Mouse (Mus musculus) adrenal gland, adult 8-10 months (tissue): Measurements from ENCODE around the gene D5Ertd579e. TPM values are rescaled to one million over a fixed set of nuclear protein-coding genes. Genes with fewer than 3 reads are reported as not detected.

Experiments used
- DNase-seq: peaks from one replicate; pipeline ENCODE4 v3.0.0; 2022
- total RNA-seq, 4 experiments: library from RNA; stranded (reverse); gene quantifications; 2 replicates each; pipeline ENCODE4 v1.2.4; 2022

Gene D5Ertd579e
- total RNA-seq, 4 experiments from 2014 or later = 64.5 to 98.4 (median 79.4) TPM

DNA sequence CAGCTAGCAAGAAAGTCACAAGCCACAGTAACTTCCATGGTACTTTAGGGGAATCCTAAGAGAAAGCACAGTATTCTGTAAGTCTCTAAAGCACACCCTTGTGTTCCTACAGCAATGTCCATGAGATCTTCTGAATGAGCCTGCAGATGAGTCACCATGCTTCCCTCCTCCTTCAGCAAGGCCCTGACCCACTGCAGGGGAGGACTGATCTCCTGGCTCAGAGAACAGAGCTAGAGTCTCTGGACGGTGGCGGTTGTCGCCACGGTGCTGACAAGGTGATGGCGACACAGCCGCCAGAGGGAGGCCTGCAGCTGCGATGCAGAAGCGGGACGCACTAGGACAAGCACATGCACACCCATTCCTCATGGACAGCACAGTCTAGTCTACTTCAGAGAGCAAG is 93.8 kb downstream of the D5Ertd579e start:
- DNase-seq = peak; percentile 36

DNA sequence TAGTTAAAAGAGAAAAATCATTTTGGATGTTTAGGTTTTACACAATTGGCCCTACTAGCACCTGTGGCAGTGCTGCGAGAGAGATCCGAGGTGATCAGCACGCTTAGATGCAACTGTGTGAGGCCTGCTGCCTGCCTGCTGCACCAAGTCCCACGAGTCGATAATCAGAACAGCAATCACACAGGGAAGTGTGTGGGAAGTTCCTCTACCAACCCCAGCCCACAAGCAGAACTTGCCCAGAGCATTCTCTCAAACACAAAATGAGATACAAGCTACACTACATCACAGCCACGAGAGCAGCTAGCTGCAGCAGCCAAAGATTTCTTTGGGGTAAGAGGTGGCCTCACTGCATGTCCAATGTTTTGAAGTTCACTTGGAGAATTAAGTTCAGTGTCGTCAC is 94.3 kb downstream of the D5Ertd579e start:
- DNase-seq = no peak

DNA sequence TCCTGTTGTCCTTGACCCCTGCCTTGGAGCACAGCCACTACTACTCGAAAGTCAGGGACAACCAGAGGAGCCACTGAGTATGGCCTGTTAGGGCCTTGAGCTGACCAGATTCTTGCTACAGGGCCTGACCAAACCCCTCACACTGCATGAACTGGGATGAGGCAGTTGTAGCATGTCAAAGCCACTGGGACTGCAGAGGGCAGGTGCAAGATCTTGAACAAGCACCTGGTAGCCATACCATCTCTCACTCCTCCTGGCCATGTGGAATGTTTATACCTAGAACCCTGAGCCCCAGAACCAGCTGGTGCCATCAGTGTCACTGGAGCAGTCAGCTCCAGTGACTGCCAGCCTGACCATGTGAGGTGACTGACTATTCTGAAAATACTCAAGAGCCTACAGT is 96.9 kb downstream of the D5Ertd579e start:
- DNase-seq = no peak

DNA sequence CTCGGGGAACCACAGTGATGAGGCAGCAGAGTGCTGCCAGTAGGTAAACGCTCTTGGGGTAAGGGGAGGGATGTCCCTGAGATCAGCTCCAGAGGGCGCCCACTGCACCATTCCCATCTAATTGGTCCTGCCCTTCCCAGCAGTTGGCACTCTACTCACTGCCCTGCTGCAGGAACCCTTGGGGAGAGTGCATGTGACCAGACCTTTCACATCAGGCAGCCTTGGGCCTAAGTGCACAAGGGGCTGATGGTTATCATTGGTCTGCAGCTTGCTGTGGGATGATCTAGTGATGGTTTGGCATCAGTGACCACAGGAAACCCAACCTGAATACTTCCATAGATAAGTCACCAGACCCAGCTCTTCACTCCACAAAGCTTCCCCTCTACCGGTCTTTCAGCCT is 98.2 kb downstream of the D5Ertd579e start:
- DNase-seq = no peak

DNA sequence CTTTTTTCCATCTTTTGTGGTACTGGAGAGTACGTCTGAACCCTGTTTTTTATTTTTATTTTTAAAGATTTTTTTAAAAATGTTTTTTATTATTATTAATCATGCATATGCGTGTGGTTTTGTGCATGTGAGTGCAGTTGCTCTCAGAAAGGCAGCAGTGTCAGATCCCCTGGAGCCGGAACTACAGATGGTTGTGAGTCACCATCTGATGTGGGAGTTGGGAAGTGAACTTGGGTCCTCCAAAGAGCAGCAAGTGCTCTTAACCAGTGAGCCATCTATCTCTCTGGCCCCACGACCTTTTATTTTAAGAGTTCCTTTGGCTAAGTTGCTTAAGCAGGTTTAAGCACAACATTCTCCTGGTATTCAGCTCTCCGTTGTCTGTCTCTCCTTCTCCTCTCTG is 99.6 kb downstream of the D5Ertd579e start:
- no peak for DNase-seq

DNA sequence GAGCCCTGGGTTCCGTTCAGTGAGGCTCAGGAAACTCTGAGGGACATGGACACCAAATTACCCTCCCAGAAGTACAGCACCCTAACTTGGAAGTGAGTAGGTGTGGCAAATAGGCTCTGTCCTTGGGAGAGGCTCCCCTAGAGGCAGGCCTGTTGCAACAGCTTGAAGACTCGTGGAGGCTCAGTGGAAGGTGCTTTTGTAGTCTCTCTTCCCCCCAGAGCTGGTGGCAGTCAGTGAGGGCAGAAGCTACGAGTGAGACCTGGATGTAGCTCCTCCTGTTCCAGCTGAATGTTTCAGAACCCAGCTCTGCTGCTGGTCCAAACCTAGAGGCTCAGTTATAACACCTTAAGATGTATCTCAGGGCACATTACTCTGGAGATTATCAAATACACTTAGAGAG is 100.7 kb downstream of the D5Ertd579e start:
- DNase-seq = no peak

DNA sequence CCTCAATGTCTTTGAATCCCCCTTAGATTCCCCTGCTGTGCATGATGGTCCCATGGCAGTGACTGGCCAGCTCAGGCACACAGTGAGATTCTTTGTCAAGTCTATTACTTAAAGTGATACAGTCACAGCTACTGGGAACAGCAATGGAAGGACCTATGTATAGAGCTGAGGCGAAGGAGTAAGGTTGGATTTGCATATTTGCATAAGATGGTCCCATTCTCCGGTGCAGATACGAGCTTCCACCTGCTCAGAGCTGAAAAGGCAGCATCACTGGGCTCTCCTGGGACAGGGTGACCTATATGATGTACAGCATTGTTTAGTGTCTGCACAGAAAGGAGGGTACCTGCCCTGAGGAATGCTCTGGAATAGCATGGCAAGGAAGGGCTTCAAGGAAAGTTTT is 101.5 kb downstream of the D5Ertd579e start:
- no peak for DNase-seq

DNA sequence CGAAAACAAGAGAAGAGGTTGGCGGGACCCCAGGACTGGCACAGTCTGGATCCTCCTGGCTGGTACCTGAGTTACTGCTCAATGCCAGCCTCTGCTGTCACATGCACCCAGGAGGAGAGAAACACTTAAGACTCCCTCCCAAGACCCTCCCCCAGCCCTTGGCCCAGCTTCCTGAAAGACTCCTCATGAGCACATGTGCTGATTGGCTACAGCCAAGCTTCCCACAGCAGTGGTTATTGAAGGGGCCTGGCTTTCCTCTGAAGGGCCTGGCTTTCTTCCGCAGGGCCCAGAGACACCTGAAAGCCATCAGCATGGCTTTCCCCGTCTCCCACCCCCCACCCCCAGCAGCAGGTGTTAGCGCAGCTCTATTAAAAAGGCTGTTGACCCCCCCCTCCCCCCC is 102.6 kb downstream of the D5Ertd579e start, which contains the start of gene Tbc1d14:
Gene Tbc1d14 (minus strand): TSS at position 101 of the 400 bp plus-strand sequence.
- no peak for DNase-seq

DNA sequence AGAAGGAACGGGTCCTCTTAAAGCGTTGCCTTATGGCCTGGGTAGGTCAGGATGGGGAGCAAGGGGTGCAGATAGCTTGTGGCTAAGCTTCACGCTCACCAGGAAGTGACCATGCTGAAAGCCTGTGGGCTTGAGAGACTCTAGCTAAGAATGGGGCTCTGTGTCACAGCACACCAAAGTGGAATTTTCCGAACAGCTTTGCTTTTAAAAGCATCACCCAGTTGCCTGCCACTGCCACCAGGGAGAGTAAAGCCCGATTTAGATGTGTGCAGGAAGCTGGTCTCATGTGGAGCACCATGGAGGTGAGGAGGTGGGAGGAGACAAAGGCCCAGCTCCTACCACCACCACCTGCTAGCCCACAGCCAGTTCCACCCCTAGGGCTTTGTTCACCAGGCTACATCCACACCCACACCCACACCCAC is 105.3 kb downstream of the D5Ertd579e start:
- DNase-seq = no peak

DNA sequence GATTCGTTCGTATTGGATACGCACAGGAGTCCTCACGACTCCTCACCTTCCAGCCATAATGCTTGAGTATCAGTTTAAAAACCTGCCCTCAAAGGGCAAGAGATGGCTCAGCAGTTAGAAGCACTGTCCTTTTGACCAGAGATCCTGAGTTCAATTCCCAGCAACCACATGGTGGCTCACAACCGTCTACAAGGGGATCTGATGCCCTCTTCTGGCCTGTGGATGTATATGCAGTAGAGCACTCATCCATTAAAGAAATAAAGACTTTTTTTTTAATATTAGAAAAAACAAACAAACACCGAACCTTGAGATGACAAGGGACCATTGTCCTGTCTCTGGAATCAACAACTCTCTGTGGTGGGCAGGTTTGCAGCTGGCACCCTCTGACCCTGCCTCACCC is 111.5 kb downstream of the D5Ertd579e start:
- no peak for DNase-seq

DNA sequence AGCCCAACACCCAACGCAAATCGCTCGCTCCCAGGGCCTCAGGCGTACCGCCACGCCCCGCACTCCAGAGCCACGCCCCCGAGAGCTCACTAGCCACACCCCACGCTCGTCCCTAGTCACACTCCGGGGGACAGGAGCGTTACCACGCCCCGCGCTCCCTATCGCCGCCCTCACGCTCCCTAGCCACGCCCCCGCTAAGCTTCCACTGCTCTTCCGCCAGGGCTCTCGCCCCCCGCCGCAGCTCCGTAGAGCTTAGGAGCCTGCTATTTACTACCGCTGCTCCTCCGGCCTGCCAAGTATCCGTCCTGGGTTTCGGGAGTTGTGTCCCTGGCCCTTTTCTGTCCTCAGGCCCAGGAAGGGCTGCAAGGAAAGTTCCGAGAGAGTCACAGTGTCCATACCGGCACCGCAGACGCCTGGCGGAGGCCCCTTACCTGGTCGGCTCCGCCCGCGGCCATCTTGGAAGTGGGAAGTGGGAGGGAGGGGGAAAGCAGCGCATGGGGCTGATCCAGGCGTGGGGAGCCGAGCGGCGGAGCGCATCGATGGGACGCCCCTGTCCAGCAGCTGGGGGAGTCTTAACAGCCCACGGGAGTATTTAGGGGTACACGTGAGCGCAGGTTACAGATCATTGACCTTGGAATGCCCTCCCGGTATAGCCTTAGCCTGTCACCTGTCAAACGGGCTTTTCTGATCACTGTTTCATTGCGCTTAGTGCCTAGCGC is 113.7 kb downstream of the D5Ertd579e start:
- DNase-seq = peak; percentile 100

DNA sequence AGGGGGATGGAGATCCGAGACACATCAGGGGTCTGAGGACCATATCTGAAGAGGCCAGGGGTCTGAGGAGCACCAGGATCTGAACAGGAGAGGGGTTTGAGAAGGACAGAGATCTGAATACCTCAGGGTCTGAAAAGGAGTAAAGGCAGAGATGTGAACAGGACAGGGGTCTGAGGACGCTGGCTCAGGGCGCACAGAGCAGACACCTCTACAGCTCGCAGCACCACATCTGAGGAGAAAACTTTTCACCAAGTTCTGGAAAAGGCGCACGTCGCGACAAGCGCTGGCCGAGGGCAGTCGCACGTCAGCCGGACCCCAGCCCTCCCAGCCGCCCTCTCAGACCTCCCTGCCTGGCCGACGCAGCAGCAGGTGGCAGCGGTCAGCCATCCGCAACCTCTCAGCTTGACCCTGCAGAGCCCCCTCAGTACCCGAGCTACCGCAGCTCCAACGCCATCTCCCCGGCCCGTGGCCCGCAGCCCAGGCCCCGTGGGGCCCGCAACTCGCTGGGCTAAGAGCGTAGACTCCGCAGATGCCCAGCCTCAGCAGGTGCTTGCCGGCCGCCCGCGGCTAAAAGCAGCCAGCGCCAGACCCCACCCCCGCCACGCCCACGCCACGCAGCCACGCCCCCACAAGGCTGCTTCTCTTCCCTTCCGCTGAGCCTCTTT is 114.4 kb downstream of the D5Ertd579e start:
- no peak for DNase-seq

DNA sequence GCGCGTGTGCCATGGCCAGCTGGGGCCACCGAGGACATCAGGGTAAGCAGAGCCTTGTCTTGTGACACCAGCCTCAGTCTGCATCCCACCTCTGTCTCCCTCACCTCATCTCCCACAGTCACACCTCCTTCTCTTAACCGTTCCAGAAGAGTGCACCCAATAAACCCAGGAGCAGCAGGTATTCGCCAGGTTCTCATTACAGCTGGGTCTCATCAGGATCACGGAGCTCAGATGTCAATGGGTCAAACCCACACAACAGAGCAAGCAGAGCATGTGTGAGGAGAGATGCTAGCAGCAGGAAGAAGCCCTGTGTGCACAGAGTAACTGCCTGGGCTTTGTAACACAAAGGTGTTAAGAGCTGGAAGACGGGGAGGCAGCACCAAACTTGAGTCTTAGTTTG is 115.9 kb downstream of the D5Ertd579e start:
- no peak for DNase-seq

DNA sequence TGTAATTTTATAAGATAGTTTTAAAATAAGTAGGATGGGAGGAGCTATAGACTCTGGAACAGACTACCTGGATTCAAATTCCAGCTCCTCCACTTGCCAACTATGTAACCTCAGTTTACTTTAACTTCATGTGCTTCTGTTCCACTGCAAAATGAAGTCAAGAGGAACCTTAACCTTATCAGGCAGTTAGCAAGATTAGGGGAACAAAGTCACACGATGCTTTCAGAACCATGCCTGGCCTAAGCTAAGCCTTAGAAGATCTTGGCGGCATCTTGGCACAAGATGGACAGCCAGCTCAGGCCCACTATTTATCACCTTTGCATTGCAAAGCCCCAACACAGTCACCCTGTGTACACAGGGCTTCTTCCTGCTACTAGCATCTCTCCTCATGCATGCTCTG is 116.8 kb downstream of the D5Ertd579e start:
- no peak for DNase-seq

DNA sequence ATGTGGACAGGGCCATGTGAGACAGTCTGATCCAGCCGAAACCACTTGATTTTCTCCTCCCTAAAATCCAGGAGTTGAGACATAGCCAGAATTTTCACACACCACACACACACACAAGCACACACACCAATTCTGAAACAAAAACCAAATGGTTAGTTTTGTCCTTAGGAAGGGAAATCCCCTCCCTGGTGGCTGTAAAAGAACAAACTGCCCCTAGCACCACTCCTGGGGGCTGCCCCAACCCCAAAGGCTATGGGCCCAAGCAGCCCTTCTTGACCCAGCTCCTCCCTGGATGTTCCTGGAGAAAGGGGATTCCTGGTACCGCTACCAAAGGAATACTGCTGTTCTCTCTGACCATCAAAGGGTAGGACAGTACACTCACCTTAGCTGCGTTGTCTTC is 119.4 kb downstream of the D5Ertd579e start:
- DNase-seq = no peak

DNA sequence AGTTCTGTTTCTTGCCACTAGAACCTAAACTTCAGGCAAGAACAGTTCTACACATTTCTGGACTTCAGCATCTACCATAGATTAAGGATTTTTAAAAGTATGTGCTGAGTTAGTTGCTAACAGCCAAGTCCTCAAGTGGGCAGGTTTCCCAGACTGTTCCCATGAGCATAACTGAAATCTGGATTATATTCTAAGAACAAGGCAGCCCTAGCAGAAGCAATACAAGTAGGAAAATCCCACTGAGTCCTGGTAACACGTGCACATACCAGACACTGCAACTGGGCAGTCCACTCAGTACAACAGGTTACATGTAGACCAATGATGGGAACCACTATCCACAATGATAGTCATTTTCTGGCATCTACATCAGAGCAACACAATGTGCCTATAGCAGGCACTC is 120.1 kb downstream of the D5Ertd579e start:
- no peak for DNase-seq

DNA sequence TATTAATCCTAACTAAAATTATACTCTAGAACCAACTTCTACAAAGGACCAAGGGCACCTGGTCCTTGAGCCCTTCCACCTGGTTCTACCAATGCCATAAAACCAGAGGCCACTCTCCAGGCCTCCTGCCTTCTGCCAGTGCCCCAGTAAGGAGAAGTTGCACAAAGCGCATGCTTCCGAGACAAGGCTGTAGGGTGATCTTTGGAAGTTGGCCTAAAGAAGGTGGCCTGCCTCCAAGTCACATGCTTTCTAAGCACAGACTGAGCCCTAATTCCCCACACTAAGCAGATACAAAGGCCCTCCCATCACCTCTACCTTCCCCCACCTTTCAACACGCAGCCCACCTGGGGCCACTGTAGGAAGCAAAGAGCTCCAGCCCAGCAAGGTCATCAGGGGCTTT is 120.6 kb downstream of the D5Ertd579e start:
- DNase-seq = peak; percentile 45

DNA sequence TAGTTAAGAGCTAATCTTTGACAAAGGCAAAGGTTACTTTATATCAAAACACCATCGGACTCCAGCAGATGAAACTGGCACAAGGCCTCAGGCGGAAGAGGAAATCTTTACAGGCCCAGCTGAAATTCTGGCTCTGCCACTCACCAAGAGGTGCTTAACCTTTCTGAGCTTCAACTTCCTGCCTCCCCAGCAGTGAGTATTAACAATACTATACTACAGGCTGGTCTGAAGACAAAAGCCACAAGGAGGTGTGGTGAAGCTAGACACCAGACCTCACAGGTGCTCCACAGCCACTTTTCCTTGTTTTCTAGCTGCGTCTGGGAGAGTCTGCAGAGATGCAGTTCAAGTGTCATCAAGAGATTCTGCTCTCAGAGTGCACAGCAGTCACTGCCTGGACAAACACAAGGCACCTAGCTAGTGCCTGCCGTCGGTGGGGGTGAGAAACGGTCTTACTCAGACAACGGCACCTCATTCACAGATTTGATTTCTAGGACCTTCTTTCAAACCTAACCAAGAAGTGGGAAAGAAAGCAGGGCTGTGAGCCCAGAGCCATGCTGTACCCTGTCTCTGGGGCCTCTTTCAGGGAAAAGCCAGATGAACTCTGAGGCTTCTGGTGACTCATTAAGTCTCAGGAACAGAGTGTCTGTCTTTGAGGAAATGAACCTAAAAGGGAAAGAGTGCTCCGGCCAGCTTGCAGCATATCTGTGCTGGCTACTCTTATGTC is 121.5 kb downstream of the D5Ertd579e start:
- DNase-seq = no peak

DNA sequence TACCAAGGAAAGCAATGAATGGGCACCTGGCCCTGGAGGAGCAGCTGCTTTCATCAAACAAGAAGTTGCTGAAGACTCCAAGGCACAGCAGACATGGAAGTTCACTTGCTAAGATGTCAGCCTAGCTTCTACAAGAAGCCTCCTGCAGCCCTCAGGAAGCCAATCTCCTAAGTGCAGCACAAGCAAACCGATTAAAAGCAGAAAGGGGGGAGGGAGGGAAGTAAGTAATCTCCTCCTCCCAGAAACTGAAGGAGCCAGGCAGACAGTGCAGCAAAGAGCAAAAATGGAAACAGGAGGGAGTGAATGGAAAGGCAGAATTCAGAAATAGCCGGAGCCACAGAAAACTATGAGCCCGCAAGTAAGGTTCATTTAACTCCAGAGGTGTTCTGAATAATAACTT is 122.5 kb downstream of the D5Ertd579e start:
- no peak for DNase-seq

DNA sequence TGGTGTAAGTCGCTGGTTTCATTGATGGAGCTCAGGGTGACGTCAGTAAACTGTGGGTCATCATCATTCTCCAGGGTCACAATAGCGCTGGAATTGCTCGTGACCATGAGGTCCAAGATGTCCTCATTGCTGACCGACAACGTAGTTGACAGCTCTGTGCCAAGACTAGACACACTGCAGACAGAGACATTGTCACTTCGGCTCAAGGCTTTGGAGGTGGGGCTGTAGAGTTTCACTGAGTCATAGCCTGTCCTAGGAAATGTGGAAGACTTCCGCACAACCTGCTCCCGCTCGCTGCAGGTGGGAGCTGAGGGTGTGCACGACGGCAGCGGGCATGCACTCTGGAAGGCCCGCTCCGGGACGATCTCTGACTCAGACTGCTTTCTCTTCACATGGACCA is 124.5 kb downstream of the D5Ertd579e start:
- DNase-seq = peak; percentile 78

DNA sequence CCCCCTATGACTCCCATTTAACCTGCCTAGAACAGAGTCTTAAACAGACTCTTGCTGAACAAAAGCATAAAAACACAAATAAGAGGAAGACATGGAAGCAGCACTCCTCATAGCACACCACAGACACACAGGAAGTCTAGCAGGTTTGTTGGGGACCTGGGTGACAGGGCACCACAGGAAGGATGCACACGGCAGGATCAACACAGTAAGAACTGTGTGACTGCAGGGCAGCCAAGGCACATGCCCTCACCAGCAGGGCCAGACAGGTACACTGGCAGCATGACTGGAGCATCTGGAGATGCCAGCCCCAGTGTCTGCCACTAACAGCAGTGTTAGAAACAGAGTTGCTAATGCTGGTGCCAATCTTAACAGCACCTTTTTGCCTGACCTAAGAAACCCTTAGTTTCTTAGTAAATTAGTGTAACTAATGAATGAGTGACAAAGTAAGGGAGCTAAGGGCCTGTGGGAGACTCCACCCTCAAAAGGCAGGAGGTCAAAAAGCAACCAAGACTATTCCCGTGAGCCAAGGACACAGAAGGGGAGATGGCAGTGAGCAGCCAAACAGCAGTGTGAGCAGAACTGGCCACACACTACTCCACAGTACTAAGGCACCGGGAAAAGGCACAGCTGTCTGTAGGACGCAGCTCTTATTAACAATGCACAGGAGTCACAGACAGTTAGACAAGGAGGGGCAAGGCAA is 125.1 kb downstream of the D5Ertd579e start:
- no peak for DNase-seq

DNA sequence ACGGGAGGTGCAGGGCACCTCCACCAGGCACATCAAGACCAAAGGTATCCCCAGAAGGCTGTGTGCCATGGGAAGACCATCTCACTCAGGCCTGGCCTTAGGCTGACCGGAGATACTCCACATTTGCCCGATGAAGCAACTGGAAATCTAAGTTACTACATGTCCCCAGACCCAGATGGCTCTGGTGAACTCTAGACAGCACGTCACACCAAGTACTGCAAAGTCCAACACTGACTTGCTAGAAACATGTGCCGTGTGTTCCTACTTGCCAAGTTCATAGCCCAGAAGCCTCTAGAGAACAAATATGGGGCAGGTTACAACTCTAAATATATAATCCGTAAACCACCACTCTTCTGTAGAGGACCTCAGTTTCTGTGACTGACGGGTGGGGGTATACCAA is 125.7 kb downstream of the D5Ertd579e start:
- no peak for DNase-seq

DNA sequence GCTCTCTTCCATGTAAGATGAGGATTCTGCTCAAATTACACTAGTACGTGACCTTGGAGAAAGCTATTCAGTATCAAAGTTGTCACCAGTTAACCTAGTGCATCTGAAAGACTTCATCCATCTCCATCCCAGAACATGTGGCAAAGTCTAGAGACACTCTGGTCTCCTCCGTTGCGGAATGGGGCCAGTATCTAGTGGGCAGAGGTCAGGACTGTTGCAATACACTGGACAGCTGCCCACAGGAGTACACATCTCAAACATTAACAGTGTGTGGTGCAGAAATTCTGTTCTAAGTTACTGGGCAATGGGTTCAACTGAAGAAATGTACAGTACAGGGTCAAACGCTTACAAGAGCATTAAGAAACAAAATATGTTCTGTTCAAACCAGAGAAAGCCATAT is 127.7 kb downstream of the D5Ertd579e start:
- peak; percentile 55 for DNase-seq
